Mouse (Mus musculus): ENCODE data around the gene Il22ra1. TPM values are rescaled to one million over a fixed set of nuclear protein-coding genes. Genes with fewer than 3 reads are reported as not detected.

Gene Il22ra1
- polyA plus RNA-seq, 1 experiment, result 0.67 TPM

DNA sequence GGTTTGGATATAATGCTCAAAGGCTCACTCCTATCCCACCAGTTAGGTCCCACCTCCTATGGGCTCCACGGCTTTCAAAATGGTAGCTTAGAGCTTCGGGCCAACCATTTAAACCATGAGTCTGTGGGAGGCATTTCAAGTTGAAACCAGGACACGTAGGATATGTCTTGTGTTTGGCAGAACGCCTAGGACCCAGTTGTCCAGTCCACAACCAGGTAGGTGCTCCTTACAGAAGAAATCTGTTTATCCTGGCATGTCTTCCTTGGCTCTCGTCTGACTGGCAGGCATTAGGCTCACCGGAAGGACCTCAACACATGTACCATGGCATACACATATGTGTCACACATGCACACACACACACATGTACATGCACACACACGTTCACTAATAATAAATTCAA is 38.2 kb upstream of the Il22ra1 start:
- DNase-seq (ENCODE audit: low read depth in 1 of 2, low spot score in 2 of 2), result no peak
- Histone ChIP-seq H3K27me3 (ENCODE audit: control insufficient read depth, insufficient read depth, low read length) (peaks cover 7% of the 10 kb centered on the region), H3K36me3 (ENCODE audit: control insufficient read depth, insufficient read depth, low read length) (no peaks in the 10 kb centered on the region), H3K4me3 (ENCODE audit: extremely low read depth, insufficient read depth, insufficient read length) (no peak overlapping the region), H3K27ac (ENCODE audit: insufficient read depth, low read length) (no peak overlapping the region), H3K4me1 (ENCODE audit: control insufficient read depth, insufficient read depth, insufficient read length) (peaks cover 5% of the 10 kb centered on the region; the same call in 1 of the 2 replicates)
- no peak for TF ChIP-seq POLR2A (IDR thresholded peaks at IDR 0.05; ENCODE audit: low read depth, low read length)
- TF ChIP-seq CTCF (IDR thresholded peaks at IDR 0.05; ENCODE audit: extremely low read depth, insufficient read depth, insufficient read length, insufficient replicate concordance), result no peak
- WGBS, result 91% methylated on average over 7 of the region's 7 CpGs

GRCm38 (mm10) chr4:135690241-135690640 is 37.7 kb upstream of the Il22ra1 start:
- DNase-seq (ENCODE audit: low read depth in 1 of 2, low spot score in 2 of 2), result no peak
- WGBS, result 82% methylated on average over 11 of the region's 11 CpGs
- peaks cover 7% of the 10 kb centered on the region for H3K27me3 ChIP-seq (ENCODE audit: control insufficient read depth, insufficient read depth, low read length)
- no peaks in the 10 kb centered on the region for H3K36me3 ChIP-seq (ENCODE audit: control insufficient read depth, insufficient read depth, low read length)
- TF ChIP-seq POLR2A (IDR thresholded peaks at IDR 0.05; ENCODE audit: low read depth, low read length) (no peak), CTCF (IDR thresholded peaks at IDR 0.05; ENCODE audit: extremely low read depth, insufficient read depth, insufficient read length, insufficient replicate concordance) (no peak)
- H3K4me3 ChIP-seq (ENCODE audit: extremely low read depth, insufficient read depth, insufficient read length), result no peak overlapping the region
- H3K4me1 ChIP-seq (ENCODE audit: control insufficient read depth, insufficient read depth, insufficient read length), result peaks cover 5% of the 10 kb centered on the region; the same call in 1 of the 2 replicates
- no peak overlapping the region for H3K27ac ChIP-seq (ENCODE audit: insufficient read depth, low read length)

- H3K27me3 ChIP-seq (ENCODE audit: control insufficient read depth, insufficient read depth, low read length), result no peaks in the 10 kb centered on the region; the same call in 1 of the 2 replicates
- no peaks in the 10 kb centered on the region for H3K36me3 ChIP-seq (ENCODE audit: control insufficient read depth, insufficient read depth, low read length)
- DNase-seq (ENCODE audit: low read depth in 1 of 2, low spot score in 2 of 2), result no peak
- no peak overlapping the region for H3K4me3 ChIP-seq (ENCODE audit: extremely low read depth, insufficient read depth, insufficient read length)
- H3K4me1 ChIP-seq (ENCODE audit: control insufficient read depth, insufficient read depth, insufficient read length), result no peaks in the 10 kb centered on the region
- 26% methylated on average over 4 of the region's 4 CpGs for WGBS
- no peak overlapping the region for H3K27ac ChIP-seq (ENCODE audit: insufficient read depth, low read length)
- TF ChIP-seq CTCF (IDR thresholded peaks at IDR 0.05; ENCODE audit: extremely low read depth, insufficient read depth, insufficient read length, insufficient replicate concordance) (no peak), POLR2A (IDR thresholded peaks at IDR 0.05; ENCODE audit: low read depth, low read length) (no peak)
Measured at GRCm38 (mm10) chr4:135692916-135693315, 35.1 kb upstream of the Il22ra1 start.

DNA sequence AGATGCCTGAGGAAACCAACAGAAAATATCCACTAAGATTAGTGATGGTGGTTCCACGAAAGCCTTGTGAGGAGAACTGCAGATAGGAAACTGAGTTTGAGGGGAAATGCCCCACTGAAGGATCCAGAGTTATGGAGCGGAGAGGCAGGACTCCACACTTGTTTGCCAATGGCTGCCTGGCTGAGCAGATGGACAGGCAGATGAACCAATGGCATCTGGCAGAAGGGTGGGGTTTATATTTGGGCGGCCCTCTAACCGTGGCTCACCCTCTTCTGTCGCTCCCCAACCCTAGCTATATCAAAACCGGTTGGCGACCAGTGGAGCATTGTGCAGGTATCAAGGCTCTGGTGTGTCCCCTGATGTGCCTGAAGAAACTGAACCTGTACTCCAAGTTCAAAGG is 29.5 kb upstream of the Il22ra1 start:
- H3K27me3 ChIP-seq (ENCODE audit: control insufficient read depth, insufficient read depth, low read length), result no peaks in the 10 kb centered on the region; the same call in 1 of the 2 replicates
- peaks cover 1% of the 10 kb centered on the region; the same call in 1 of the 2 replicates for H3K4me1 ChIP-seq (ENCODE audit: control insufficient read depth, insufficient read depth, insufficient read length)
- 82% methylated on average over 7 of the region's 7 CpGs for WGBS
- no peak for DNase-seq (ENCODE audit: low read depth in 1 of 2, low spot score in 2 of 2)
- H3K27ac ChIP-seq (ENCODE audit: insufficient read depth, low read length), result no peak overlapping the region
- no peaks in the 10 kb centered on the region for H3K36me3 ChIP-seq (ENCODE audit: control insufficient read depth, insufficient read depth, low read length)
- H3K4me3 ChIP-seq (ENCODE audit: extremely low read depth, insufficient read depth, insufficient read length), result no peak overlapping the region
- no peak for TF ChIP-seq POLR2A (IDR thresholded peaks at IDR 0.05; ENCODE audit: low read depth, low read length)
- no peak for TF ChIP-seq CTCF (IDR thresholded peaks at IDR 0.05; ENCODE audit: extremely low read depth, insufficient read depth, insufficient read length, insufficient replicate concordance)

DNA sequence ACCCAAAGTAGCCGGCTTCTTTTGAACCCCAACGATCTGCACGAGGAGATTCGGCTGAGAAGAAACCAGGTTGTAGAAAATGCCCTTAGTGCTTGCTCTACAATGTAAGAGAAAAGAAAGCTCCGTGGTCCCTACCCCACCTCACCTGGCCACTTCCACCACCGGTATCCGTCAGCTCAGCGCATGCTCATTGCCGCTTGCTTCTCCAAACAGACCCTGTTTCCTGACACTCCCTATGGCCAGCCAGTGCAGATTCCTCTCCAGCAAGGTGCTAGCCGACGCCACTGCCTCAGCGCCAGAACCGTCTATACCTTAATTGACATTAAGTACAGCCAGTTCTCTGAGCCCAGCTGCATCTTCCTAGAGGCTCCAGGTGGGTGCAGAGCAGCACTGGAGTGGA is 24.5 kb upstream of the Il22ra1 start:
- WGBS, result 42% methylated on average over 13 of the region's 13 CpGs
- no peak for DNase-seq (ENCODE audit: low read depth in 1 of 2, low spot score in 2 of 2)
- Histone ChIP-seq H3K27me3 (ENCODE audit: control insufficient read depth, insufficient read depth, low read length) (no peaks in the 10 kb centered on the region), H3K27ac (ENCODE audit: insufficient read depth, low read length) (no peak overlapping the region), H3K36me3 (ENCODE audit: control insufficient read depth, insufficient read depth, low read length) (no peaks in the 10 kb centered on the region), H3K4me3 (ENCODE audit: extremely low read depth, insufficient read depth, insufficient read length) (no peak overlapping the region), H3K4me1 (ENCODE audit: control insufficient read depth, insufficient read depth, insufficient read length) (peaks cover 7% of the 10 kb centered on the region; the same call in 1 of the 2 replicates)
- TF ChIP-seq CTCF (IDR thresholded peaks at IDR 0.05; ENCODE audit: extremely low read depth, insufficient read depth, insufficient read length, insufficient replicate concordance), result no peak
- no peak for TF ChIP-seq POLR2A (IDR thresholded peaks at IDR 0.05; ENCODE audit: low read depth, low read length)

DNA sequence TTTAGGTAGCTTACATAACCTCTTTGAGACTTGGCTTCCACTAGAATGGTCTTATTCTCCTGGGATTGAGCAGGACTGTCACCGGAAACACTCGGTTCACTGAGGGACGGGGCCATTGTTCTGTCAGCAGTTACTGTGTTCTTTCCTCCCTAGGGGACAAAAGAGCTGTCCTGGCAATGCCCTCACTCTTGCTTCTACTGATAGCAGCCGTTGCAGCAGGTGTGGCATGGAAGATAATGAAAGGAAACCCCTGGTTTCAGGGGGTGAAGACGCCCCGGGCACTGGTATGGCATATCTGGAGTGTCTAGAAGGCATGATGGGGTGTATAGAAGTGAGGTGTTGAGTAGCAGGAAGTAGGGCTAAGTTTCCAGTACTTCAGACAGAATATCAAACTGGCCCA is 24.0 kb upstream of the Il22ra1 start:
- Histone ChIP-seq H3K27ac (ENCODE audit: insufficient read depth, low read length) (no peak overlapping the region), H3K36me3 (ENCODE audit: control insufficient read depth, insufficient read depth, low read length) (no peaks in the 10 kb centered on the region), H3K27me3 (ENCODE audit: control insufficient read depth, insufficient read depth, low read length) (no peaks in the 10 kb centered on the region), H3K4me1 (ENCODE audit: control insufficient read depth, insufficient read depth, insufficient read length) (peaks cover 7% of the 10 kb centered on the region; the same call in 1 of the 2 replicates), H3K4me3 (ENCODE audit: extremely low read depth, insufficient read depth, insufficient read length) (no peak overlapping the region)
- 13% methylated on average over 6 of the region's 6 CpGs for WGBS
- no peak for TF ChIP-seq CTCF (IDR thresholded peaks at IDR 0.05; ENCODE audit: extremely low read depth, insufficient read depth, insufficient read length, insufficient replicate concordance)
- no peak for TF ChIP-seq POLR2A (IDR thresholded peaks at IDR 0.05; ENCODE audit: low read depth, low read length)
- no peak for DNase-seq (ENCODE audit: low read depth in 1 of 2, low spot score in 2 of 2)

DNA sequence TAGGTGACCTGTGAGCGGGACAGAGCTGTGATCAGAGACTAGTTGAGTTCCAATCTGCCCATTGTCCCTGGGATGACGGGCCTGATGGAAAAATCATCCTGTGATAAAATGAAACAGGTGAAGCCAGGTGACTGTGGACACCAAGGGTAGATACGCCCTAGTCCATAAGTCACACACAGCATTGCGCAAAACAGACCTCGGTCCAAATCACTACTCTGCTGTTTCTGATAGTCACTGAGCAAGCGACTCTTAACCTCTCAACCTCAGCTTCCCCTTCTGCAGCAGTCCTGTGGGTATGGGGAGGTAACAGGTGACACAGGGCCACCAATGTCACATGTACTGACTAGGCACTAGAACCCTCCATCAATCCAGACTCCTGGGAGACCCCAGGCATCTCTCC is 21.9 kb upstream of the Il22ra1 start:
- no peak for TF ChIP-seq POLR2A (IDR thresholded peaks at IDR 0.05; ENCODE audit: low read depth, low read length)
- no peak for TF ChIP-seq CTCF (IDR thresholded peaks at IDR 0.05; ENCODE audit: extremely low read depth, insufficient read depth, insufficient read length, insufficient replicate concordance)
- H3K27me3 ChIP-seq (ENCODE audit: control insufficient read depth, insufficient read depth, low read length), result no peaks in the 10 kb centered on the region

More for the DNA sequence above, 21.9 kb upstream of the Il22ra1 start:
- WGBS, result 63% methylated on average over 6 of the region's 6 CpGs
- H3K4me3 ChIP-seq (ENCODE audit: extremely low read depth, insufficient read depth, insufficient read length), result no peak overlapping the region
- H3K36me3 ChIP-seq (ENCODE audit: control insufficient read depth, insufficient read depth, low read length), result no peaks in the 10 kb centered on the region
- no peak for DNase-seq (ENCODE audit: low read depth in 1 of 2, low spot score in 2 of 2)
- no peak overlapping the region for H3K27ac ChIP-seq (ENCODE audit: insufficient read depth, low read length)
- H3K4me1 ChIP-seq (ENCODE audit: control insufficient read depth, insufficient read depth, insufficient read length), result peaks cover 7% of the 10 kb centered on the region; the same call in 1 of the 2 replicates

All from spleen, adult 2 months (tissue).